Mouse (Mus musculus) limb, embryonic 12.5 days (tissue): ENCODE measurements at regions not wholly inside any gene's neighbourhood (a gene's known extent, or its start where the extent isn't known, plus 50 kb on each side); places are given as distances from the start of the nearest gene placed in this dataset.

Experiments used
- ATAC-seq: fragments of 200-750 bp; cut with Nextera tagmentation; 2 replicates; pipeline ENCODE4 v1.8.0; 2017; ENCODE audit warnings: low read depth, moderate TSS enrichment; ENCODE audit not compliant: insufficient number of reproducible peaks, insufficient read depth, low FRiP score, low TSS enrichment
- H3K27ac ChIP-seq: fragments of 300-500 bp; sonication (generic); 2 replicates; pipeline ENCODE4 v1.5.1; 2016; ENCODE audit warnings: mild to moderate bottlenecking, moderate library complexity
- H3K27me3 ChIP-seq: fragments of 300-500 bp; sonication (generic); 2 replicates; pipeline ENCODE4 v1.6.1; 2016; ENCODE audit warnings: mild to moderate bottlenecking, moderate library complexity
- H3K36me3 ChIP-seq: fragments of 300-500 bp; sonication (generic); 2 replicates; pipeline ENCODE4 v1.6.1; 2016; ENCODE audit warnings: mild to moderate bottlenecking, moderate library complexity
- H3K4me1 ChIP-seq: fragments of 300-500 bp; sonication (generic); replicated peaks from 2 replicates; pipeline ENCODE4 v1.6.1; 2016
- H3K4me2 ChIP-seq: fragments of 300-500 bp; sonication (generic); 2 replicates; pipeline ENCODE4 v1.6.1; 2016; ENCODE audit warnings: mild to moderate bottlenecking, moderate library complexity
- H3K4me3 ChIP-seq: fragments of 300-500 bp; sonication (generic); replicated peaks from 2 replicates; pipeline ENCODE4 v1.5.1; 2016; ENCODE audit warnings: mild to moderate bottlenecking
- H3K9ac ChIP-seq: fragments of 300-500 bp; sonication (generic); replicated peaks from 2 replicates; pipeline ENCODE4 v1.6.1; 2016; ENCODE audit warnings: mild to moderate bottlenecking, moderate library complexity
- H3K9me3 ChIP-seq: fragments of 300-500 bp; sonication (generic); 2 replicates; pipeline ENCODE4 v1.6.1; 2016; ENCODE audit warnings: mild to moderate bottlenecking, moderate library complexity
- WGBS: fragments of 180-500 bp; shearing (Covaris S2); methylation state at CpG from one replicate; pipeline ENCODE4 v1.1.7; 2016; 5-methylcytosine and 5-hydroxymethylcytosine counted together

- Histone ChIP-seq H3K9ac (no peak overlapping the region), H3K4me2 (no peak overlapping the region), H3K4me1 (peaks cover 21% of the 10 kb centered on the region; the same call in 1 of the 2 replicates), H3K9me3 (no peaks in the 10 kb centered on the region), H3K27me3 (no peaks in the 10 kb centered on the region), H3K36me3 (no peaks in the 10 kb centered on the region), H3K27ac (peak overlapping the region; percentile 84; the same call in 1 of the 2 replicates), H3K4me3 (no peak overlapping the region)
- peak; percentile 94 for ATAC-seq
- 37% methylated on average over 5 of the region's 5 CpGs for WGBS
These were observed 259.0 kb downstream of the Nek10 start for GRCm38 (mm10) chr14:15061966-15062860.

- H3K9ac ChIP-seq, result no peak overlapping the region
- no peak; the same call in none of the 2 replicates for ATAC-seq
- H3K27me3 ChIP-seq, result no peaks in the 10 kb centered on the region
- H3K27ac ChIP-seq, result peak overlapping the region; percentile 84
- H3K9me3 ChIP-seq, result no peaks in the 10 kb centered on the region
- no peaks in the 10 kb centered on the region for H3K36me3 ChIP-seq
- H3K4me3 ChIP-seq, result no peak overlapping the region
- H3K4me1 ChIP-seq, result peaks cover 21% of the 10 kb centered on the region; the same call in 1 of the 2 replicates
- 33% methylated on average over 4 of the region's 4 CpGs for WGBS
- H3K4me2 ChIP-seq, result no peak overlapping the region
These were observed 259.7 kb downstream of the Nek10 start for GRCm38 (mm10) chr14:15062861-15063418.

- 77% methylated on average over 5 of the region's 5 CpGs for WGBS
- H3K36me3 ChIP-seq, result no peaks in the 10 kb centered on the region
- no peaks in the 10 kb centered on the region for H3K27me3 ChIP-seq
- H3K27ac ChIP-seq, result no peak overlapping the region
- no peaks in the 10 kb centered on the region for H3K9me3 ChIP-seq
- no peak overlapping the region for H3K4me2 ChIP-seq
- no peak overlapping the region for H3K9ac ChIP-seq
- no peak overlapping the region for H3K4me3 ChIP-seq
- no peak for ATAC-seq
- peaks cover 21% of the 10 kb centered on the region; the same call in 1 of the 2 replicates for H3K4me1 ChIP-seq
These were observed 261.8 kb downstream of the Nek10 start for GRCm38 (mm10) chr14:15064991-15065525.

GRCm38 (mm10) chr14:15075877-15076276, 272.7 kb downstream of the Nek10 start:
- WGBS, result 48% methylated on average over 3 of the region's 3 CpGs
- ATAC-seq, result no peak
- H3K9ac ChIP-seq, result no peak overlapping the region
- no peak overlapping the region for H3K4me2 ChIP-seq
- H3K9me3 ChIP-seq, result no peaks in the 10 kb centered on the region
- H3K27ac ChIP-seq, result no peak overlapping the region
- H3K27me3 ChIP-seq, result no peaks in the 10 kb centered on the region
- no peak overlapping the region for H3K4me3 ChIP-seq
- no peaks in the 10 kb centered on the region for H3K36me3 ChIP-seq
- peaks cover 3% of the 10 kb centered on the region for H3K4me1 ChIP-seq

GRCm38 (mm10) chr14:15082889-15083288, 279.7 kb downstream of the Nek10 start:
- H3K36me3 ChIP-seq, result no peaks in the 10 kb centered on the region
- H3K4me1 ChIP-seq, result peaks cover 11% of the 10 kb centered on the region
- WGBS, result 77% methylated on average over 2 of the region's 2 CpGs
- H3K9ac ChIP-seq, result no peak overlapping the region; the same call in 1 of the 2 replicates
- H3K27ac ChIP-seq, result no peak overlapping the region
- H3K4me2 ChIP-seq, result no peak overlapping the region
- H3K9me3 ChIP-seq, result no peaks in the 10 kb centered on the region
- no peak overlapping the region for H3K4me3 ChIP-seq
- H3K27me3 ChIP-seq, result no peaks in the 10 kb centered on the region
- no peak for ATAC-seq

GRCm38 (mm10) chr14:15083812-15084211, 280.6 kb downstream of the Nek10 start:
- ATAC-seq, result no peak
- WGBS, result 57% methylated on average over 1 of the region's 1 CpGs
- no peak overlapping the region for H3K27ac ChIP-seq

GRCm38 (mm10) chr14:15087061-15087460, 283.8 kb downstream of the Nek10 start:
- no peak for ATAC-seq
- Histone ChIP-seq H3K36me3 (no peaks in the 10 kb centered on the region), H3K9me3 (no peaks in the 10 kb centered on the region), H3K27me3 (no peaks in the 10 kb centered on the region), H3K9ac (no peak overlapping the region), H3K27ac (no peak overlapping the region), H3K4me2 (no peak overlapping the region), H3K4me3 (no peak overlapping the region), H3K4me1 (0 out of 2 replicates have a peak, but pooled peaks cover 5% of the 10 kb centered on the region)
- WGBS, result 20% methylated on average over 5 of the region's 5 CpGs

More at GRCm38 (mm10) chr14:15083812-15084211, 280.6 kb downstream of the Nek10 start:
- Histone ChIP-seq H3K4me2 (no peak overlapping the region), H3K9me3 (no peaks in the 10 kb centered on the region), H3K4me1 (peaks cover 11% of the 10 kb centered on the region), H3K9ac (no peak overlapping the region), H3K27me3 (no peaks in the 10 kb centered on the region), H3K36me3 (no peaks in the 10 kb centered on the region), H3K4me3 (no peak overlapping the region)

GRCm38 (mm10) chr14:15096865-15097264, 293.6 kb downstream of the Nek10 start:
- no peak for ATAC-seq
- H3K9ac ChIP-seq, result no peak overlapping the region
- no peaks in the 10 kb centered on the region for H3K9me3 ChIP-seq
- WGBS, result 40% methylated on average over 1 of the region's 1 CpGs
- H3K27me3 ChIP-seq, result no peaks in the 10 kb centered on the region
- no peaks in the 10 kb centered on the region for H3K4me1 ChIP-seq
- H3K27ac ChIP-seq, result no peak overlapping the region
- H3K4me3 ChIP-seq, result no peak overlapping the region
- no peaks in the 10 kb centered on the region for H3K36me3 ChIP-seq
- H3K4me2 ChIP-seq, result no peak overlapping the region

- Histone ChIP-seq H3K4me1 (no peaks in the 10 kb centered on the region), H3K4me3 (no peak overlapping the region), H3K27me3 (no peaks in the 10 kb centered on the region), H3K9ac (no peak overlapping the region), H3K36me3 (no peaks in the 10 kb centered on the region), H3K27ac (no peak overlapping the region), H3K4me2 (no peak overlapping the region), H3K9me3 (no peaks in the 10 kb centered on the region)
- ATAC-seq, result no peak
These were observed 296.7 kb downstream of the Nek10 start for GRCm38 (mm10) chr14:15099909-15100308.

GRCm38 (mm10) chr14:15107795-15108321, 304.6 kb downstream of the Nek10 start:
- Histone ChIP-seq H3K4me2 (no peak overlapping the region), H3K9ac (no peak overlapping the region), H3K27ac (no peak overlapping the region), H3K9me3 (no peaks in the 10 kb centered on the region), H3K27me3 (no peaks in the 10 kb centered on the region), H3K36me3 (no peaks in the 10 kb centered on the region), H3K4me3 (no peak overlapping the region), H3K4me1 (no peaks in the 10 kb centered on the region)
- 42% methylated on average over 2 of the region's 2 CpGs for WGBS
- ATAC-seq, result no peak

- ATAC-seq, result no peak
- Histone ChIP-seq H3K27ac (no peak overlapping the region), H3K27me3 (no peaks in the 10 kb centered on the region), H3K4me3 (no peak overlapping the region), H3K4me1 (no peaks in the 10 kb centered on the region), H3K9ac (no peak overlapping the region), H3K36me3 (no peaks in the 10 kb centered on the region), H3K9me3 (no peaks in the 10 kb centered on the region), H3K4me2 (no peak overlapping the region)
- 66% methylated on average over 2 of the region's 2 CpGs for WGBS
These were observed 316.5 kb downstream of the Nek10 start for GRCm38 (mm10) chr14:15119745-15120144.
